Mouse (Mus musculus): ENCODE data around the gene Pih1d1. TPM values are rescaled to one million over a fixed set of nuclear protein-coding genes. Genes with fewer than 3 reads are reported as not detected.

Pih1d1 gene
- polyA plus RNA-seq, 1 experiment from 2014 or later: 42.3 TPM

DNA sequence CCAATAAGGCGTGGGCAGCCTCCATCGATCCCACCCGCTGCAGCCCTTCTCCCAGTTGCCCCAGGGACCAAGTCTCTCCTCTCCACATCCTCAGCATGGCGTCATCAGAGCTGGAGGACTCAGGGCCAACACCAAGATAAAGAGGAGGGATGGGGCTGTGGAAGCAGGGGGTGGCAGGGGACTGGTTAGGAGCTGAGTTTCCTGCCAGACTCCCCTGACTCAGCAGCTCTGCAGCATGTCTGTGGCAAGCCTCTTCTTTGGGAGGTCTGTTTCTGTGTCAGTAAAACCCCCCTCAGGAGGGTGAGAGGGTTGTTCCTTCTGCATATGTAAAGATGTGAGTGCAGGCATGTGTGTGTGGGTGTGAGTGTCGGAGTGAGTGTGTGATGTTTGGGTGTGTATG, 42.9 kb downstream of the Pih1d1 start:
- H3K27ac ChIP-seq (ENCODE audit: low read length): no peak overlapping the region
- H3K9ac ChIP-seq (ENCODE audit: low read depth, low read length): no peak overlapping the region
- H3K9me3 ChIP-seq (replicated peaks; ENCODE audit: control insufficient read depth, low read length): no peaks in the 10 kb centered on the region
- no peak overlapping the region for H3K4me3 ChIP-seq (ENCODE audit: low read depth, low read length)
- H3K27me3 ChIP-seq (ENCODE audit: control insufficient read depth, insufficient read depth, low read depth, low read length): no peaks in the 10 kb centered on the region; the same call in 1 of the 2 replicates
- 49% methylated on average over 5 of the region's 5 CpGs for WGBS (ENCODE audit: insufficient replicate concordance)
- H3K36me3 ChIP-seq (ENCODE audit: control insufficient read depth, insufficient read depth): no peaks in the 10 kb centered on the region
- no peak for ATAC-seq (ENCODE audit: low read depth)
- no peaks in the 10 kb centered on the region for H3K4me1 ChIP-seq (ENCODE audit: control insufficient read depth, low read depth, low read length)
- no peak overlapping the region for H3K4me2 ChIP-seq (ENCODE audit: low read depth, low read length)

DNA sequence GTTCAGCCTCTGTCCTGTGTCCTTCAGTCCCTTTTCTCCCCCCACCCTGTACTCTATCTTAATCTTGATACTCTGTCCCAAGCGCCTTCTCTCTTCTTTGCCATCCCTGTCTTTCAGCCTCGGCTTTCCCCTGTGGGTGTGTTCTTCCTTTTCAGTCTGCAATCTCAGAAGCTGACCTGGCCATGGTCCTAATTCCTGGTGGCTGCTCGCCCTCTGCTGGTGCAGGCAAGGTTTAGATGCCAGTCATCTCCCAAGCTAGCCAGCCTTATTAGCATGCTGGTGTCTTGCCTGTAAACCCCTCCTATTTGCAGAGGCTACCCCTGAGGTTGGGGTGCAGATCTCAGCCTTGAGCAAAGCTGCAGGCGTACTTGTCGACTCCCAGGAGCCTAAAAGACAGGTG, 44.3 kb downstream of the Pih1d1 start:
- Histone ChIP-seq H3K4me1 (ENCODE audit: control insufficient read depth, low read depth, low read length) (no peaks in the 10 kb centered on the region), H3K36me3 (ENCODE audit: control insufficient read depth, insufficient read depth) (no peaks in the 10 kb centered on the region), H3K4me2 (ENCODE audit: low read depth, low read length) (no peak overlapping the region), H3K27ac (ENCODE audit: low read length) (no peak overlapping the region), H3K27me3 (ENCODE audit: control insufficient read depth, insufficient read depth, low read depth, low read length) (no peaks in the 10 kb centered on the region; the same call in 1 of the 2 replicates), H3K4me3 (ENCODE audit: low read depth, low read length) (no peak overlapping the region), H3K9me3 (replicated peaks; ENCODE audit: control insufficient read depth, low read length) (no peaks in the 10 kb centered on the region), H3K9ac (ENCODE audit: low read depth, low read length) (no peak overlapping the region)
- no peak for ATAC-seq (ENCODE audit: low read depth)
- WGBS (ENCODE audit: insufficient replicate concordance): 6% methylated on average over 5 of the region's 5 CpGs

DNA sequence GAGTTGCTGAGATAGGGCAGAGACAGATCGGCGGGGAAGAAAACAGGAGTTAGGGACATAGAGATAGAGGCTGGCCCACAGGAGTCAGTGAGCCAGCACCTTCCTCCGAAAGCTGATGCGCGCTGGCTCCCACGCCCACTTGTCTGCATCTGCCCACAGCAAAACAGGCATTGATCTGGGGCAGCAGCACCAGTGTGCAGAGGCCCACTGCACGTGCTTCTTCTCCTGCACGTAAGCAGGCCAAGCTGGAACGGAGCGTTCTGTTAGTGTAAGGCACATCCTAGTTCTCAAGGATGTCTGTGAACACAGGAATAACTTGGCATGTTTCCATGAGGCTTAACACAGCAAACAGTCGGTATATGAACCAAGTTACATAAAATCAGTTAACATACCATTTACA, 44.9 kb downstream of the Pih1d1 start:
- no peak overlapping the region for H3K4me3 ChIP-seq (ENCODE audit: low read depth, low read length)
- H3K27me3 ChIP-seq (ENCODE audit: control insufficient read depth, insufficient read depth, low read depth, low read length): no peaks in the 10 kb centered on the region; the same call in 1 of the 2 replicates
- ATAC-seq (ENCODE audit: low read depth): no peak
- no peaks in the 10 kb centered on the region for H3K9me3 ChIP-seq (replicated peaks; ENCODE audit: control insufficient read depth, low read length)
- no peaks in the 10 kb centered on the region for H3K36me3 ChIP-seq (ENCODE audit: control insufficient read depth, insufficient read depth)
- H3K27ac ChIP-seq (ENCODE audit: low read length): no peak overlapping the region
- no peak overlapping the region for H3K9ac ChIP-seq (ENCODE audit: low read depth, low read length)
- H3K4me1 ChIP-seq (ENCODE audit: control insufficient read depth, low read depth, low read length): no peaks in the 10 kb centered on the region
- no peak overlapping the region for H3K4me2 ChIP-seq (ENCODE audit: low read depth, low read length)
- 68% methylated on average over 11 of the region's 11 CpGs for WGBS (ENCODE audit: insufficient replicate concordance)

DNA sequence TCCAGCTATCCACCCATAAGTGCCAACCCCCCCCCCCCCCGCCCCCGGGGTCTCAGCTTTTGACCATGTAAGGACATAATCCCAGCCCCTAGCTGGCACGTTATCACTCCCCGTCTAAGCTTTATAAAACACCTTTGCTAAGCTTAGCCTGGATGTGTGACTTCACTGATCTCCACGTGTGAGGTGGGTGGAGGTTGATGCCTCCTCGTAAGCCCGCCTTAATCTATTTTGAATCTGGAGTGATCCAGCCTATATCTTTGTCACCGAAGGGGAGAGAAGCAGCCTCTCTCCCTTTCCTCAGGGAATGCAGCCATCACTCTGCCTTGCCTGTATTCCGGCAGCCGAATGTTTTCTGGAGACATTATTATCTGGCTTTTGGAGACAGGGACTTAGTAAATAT, 48.6 kb downstream of the Pih1d1 start:
- Histone ChIP-seq H3K36me3 (ENCODE audit: control insufficient read depth, insufficient read depth) (no peaks in the 10 kb centered on the region), H3K9ac (ENCODE audit: low read depth, low read length) (no peak overlapping the region), H3K4me3 (ENCODE audit: low read depth, low read length) (no peak overlapping the region), H3K27me3 (ENCODE audit: control insufficient read depth, insufficient read depth, low read depth, low read length) (no peaks in the 10 kb centered on the region), H3K4me2 (ENCODE audit: low read depth, low read length) (no peak overlapping the region), H3K27ac (ENCODE audit: low read length) (no peak overlapping the region), H3K9me3 (replicated peaks; ENCODE audit: control insufficient read depth, low read length) (no peaks in the 10 kb centered on the region), H3K4me1 (ENCODE audit: control insufficient read depth, low read depth, low read length) (peaks cover 5% of the 10 kb centered on the region; the same call in 1 of the 2 replicates)
- 42% methylated on average over 10 of the region's 10 CpGs for WGBS (ENCODE audit: insufficient replicate concordance)
- no peak for ATAC-seq (ENCODE audit: low read depth)

DNA sequence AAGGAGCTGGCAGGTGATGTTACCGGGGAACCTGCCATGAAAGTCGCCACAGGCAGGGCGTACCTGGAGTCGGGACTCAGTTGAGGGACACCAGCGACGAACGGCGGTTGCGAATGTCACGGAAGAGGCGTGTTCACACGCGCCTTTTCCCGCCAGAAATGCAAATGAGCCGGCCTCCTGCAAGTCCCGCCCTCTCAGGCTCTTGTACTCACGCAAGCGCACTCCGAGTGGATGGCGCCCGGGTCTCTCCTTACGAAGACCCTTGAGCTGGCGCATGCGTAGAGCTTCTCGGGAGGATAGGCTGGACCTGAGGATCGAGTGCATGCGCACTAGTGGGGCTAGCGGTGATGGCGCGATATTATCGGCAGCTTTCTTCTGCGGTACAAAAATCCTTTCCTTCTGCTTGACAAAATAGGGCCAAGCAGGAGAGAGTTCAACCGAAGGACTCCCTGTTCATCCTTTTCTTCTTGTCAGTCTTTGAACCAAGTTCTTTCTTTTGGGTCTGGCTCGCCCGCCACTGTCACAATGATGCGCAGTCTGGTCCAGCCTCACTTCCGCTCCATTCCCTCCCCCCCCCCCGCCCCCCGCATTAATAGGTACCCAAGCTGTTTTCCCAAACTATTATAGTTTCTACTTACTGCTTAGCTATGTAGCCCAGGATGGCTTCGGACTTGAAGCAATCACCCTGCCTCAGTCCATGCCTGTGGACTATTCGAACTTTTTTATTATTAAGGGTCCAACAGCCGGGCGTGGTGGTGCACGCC, 50.5 kb downstream of the Pih1d1 start, which contains the start of gene Ccdc155:
Ccdc155 (minus strand) TSS at position 513 of the 764 bp plus-strand sequence.
- Histone ChIP-seq H3K27ac (ENCODE audit: low read length) (no peak within 1 kb of the TSS), H3K36me3 (ENCODE audit: control insufficient read depth, insufficient read depth) (no peaks in the 10 kb centered on the region), H3K4me1 (ENCODE audit: control insufficient read depth, low read depth, low read length) (peaks cover 5% of the 10 kb centered on the region; the same call in 1 of the 2 replicates), H3K9ac (ENCODE audit: low read depth, low read length) (0 out of 2 replicates have a peak within 1 kb of the TSS, but pooled peaks have one; percentile 1), H3K9me3 (replicated peaks; ENCODE audit: control insufficient read depth, low read length) (no peaks in the 10 kb centered on the region), H3K27me3 (ENCODE audit: control insufficient read depth, insufficient read depth, low read depth, low read length) (no peaks in the 10 kb centered on the region), H3K4me2 (ENCODE audit: low read depth, low read length) (peak within 1 kb of the TSS; percentile 57), H3K4me3 (ENCODE audit: low read depth, low read length) (peak within 1 kb of the TSS; percentile 56)
- ATAC-seq (ENCODE audit: low read depth): peak; percentile 91
- WGBS (ENCODE audit: insufficient replicate concordance): 5% methylated on average over 44 of the region's 44 CpGs

DNA sequence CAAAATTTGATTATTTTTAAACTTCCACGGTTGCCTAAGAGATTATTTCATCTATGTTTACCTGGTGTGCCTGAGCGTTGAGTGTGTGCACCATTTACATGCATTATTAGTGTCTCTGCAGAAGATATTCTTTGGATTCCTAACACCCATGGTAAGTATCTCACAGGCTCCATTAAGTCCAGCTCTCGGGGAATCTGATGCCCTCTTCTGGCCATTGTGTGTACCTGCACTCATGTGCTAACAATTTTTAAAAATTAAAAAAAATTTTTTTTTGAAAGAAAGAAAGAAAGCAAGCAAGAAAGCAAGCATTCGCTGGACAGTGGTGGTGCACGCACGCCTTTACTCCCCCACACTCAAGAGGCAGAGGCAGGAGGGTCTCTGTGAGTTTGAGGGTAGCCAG, 54.2 kb downstream of the Pih1d1 start:
- no peak overlapping the region for H3K4me2 ChIP-seq (ENCODE audit: low read depth, low read length)
- H3K36me3 ChIP-seq (ENCODE audit: control insufficient read depth, insufficient read depth): no peaks in the 10 kb centered on the region
- peaks cover 19% of the 10 kb centered on the region for H3K4me1 ChIP-seq (ENCODE audit: control insufficient read depth, low read depth, low read length)
- WGBS (ENCODE audit: insufficient replicate concordance): 70% methylated on average over 6 of the region's 6 CpGs
- H3K9ac ChIP-seq (ENCODE audit: low read depth, low read length): no peak overlapping the region
- no peak overlapping the region for H3K27ac ChIP-seq (ENCODE audit: low read length)
- no peak for ATAC-seq (ENCODE audit: low read depth)
- H3K27me3 ChIP-seq (ENCODE audit: control insufficient read depth, insufficient read depth, low read depth, low read length): peaks cover 3% of the 10 kb centered on the region; the same call in 1 of the 2 replicates
- no peaks in the 10 kb centered on the region for H3K9me3 ChIP-seq (replicated peaks; ENCODE audit: control insufficient read depth, low read length)
- H3K4me3 ChIP-seq (ENCODE audit: low read depth, low read length): no peak overlapping the region

MicroRNAs encoded within 50 kb of the gene (microRNA counts, 519-probe panel; counts per million panel counts)
- 2,524 counts per million, percentile 67 among the panel's probes with 10 or more counts for microRNA mmu-miR-150

Small RNAs within 50 kb of the gene (microRNA-seq; reads per million reads assigned to microRNA genes)
- gene Mir150: 34.7 reads per million, percentile 43 among the genes with 10 or more reads in this experiment
- gene Mir5121: 37.4 reads per million, percentile 44 among the genes with 10 or more reads in this experiment
- not detected for gene Mir7055

Other genes with a start within 250 kb of the Pih1d1 start
- gene Ap2a1, start 224.8 kb upstream of the Pih1d1 start, polyA plus RNA-seq (2015; fragmentation: Nextera tagmentation; extraction: Ambion mirVana): 63.3 and 63.7 TPM in 2 replicates
- 0.12 TPM in 1 of 2 replicates, not detected in the other for gene Tsks, start 211.1 kb upstream of the Pih1d1 start, polyA plus RNA-seq (2015; fragmentation: Nextera tagmentation; extraction: Ambion mirVana)
- 1.8 and 2.1 TPM in 2 replicates for gene Cpt1c, start 179.5 kb upstream of the Pih1d1 start, polyA plus RNA-seq (2015; fragmentation: Nextera tagmentation; extraction: Ambion mirVana)
- gene Prmt1, start 167.7 kb upstream of the Pih1d1 start, polyA plus RNA-seq (2015; fragmentation: Nextera tagmentation; extraction: Ambion mirVana): 95.6 and 98.6 TPM in 2 replicates
- 39.8 and 43.2 TPM in 2 replicates for gene Irf3, start 156.7 kb upstream of the Pih1d1 start, polyA plus RNA-seq (2015; fragmentation: Nextera tagmentation; extraction: Ambion mirVana)
- 11.0 and 12.2 TPM in 2 replicates for gene Bcl2l12, start 155.6 kb upstream of the Pih1d1 start, polyA plus RNA-seq (2015; fragmentation: Nextera tagmentation; extraction: Ambion mirVana)
- gene Scaf1, start 137.9 kb upstream of the Pih1d1 start, polyA plus RNA-seq (2015; fragmentation: Nextera tagmentation; extraction: Ambion mirVana): 9.8 and 9.9 TPM in 2 replicates
- 20.9 and 23.2 TPM in 2 replicates for gene Rras, start 136.3 kb upstream of the Pih1d1 start, polyA plus RNA-seq (2015; fragmentation: Nextera tagmentation; extraction: Ambion mirVana)
- 1.9 and 2.0 TPM in 2 replicates for gene Prr12, start 101.4 kb upstream of the Pih1d1 start, polyA plus RNA-seq (2015; fragmentation: Nextera tagmentation; extraction: Ambion mirVana)
- gene Nosip, start 91.9 kb upstream of the Pih1d1 start, polyA plus RNA-seq (2015; fragmentation: Nextera tagmentation; extraction: Ambion mirVana): 23.4 and 23.8 TPM in 2 replicates
- gene Prrg2, start 91.6 kb upstream of the Pih1d1 start, polyA plus RNA-seq (2015; fragmentation: Nextera tagmentation; extraction: Ambion mirVana): 9.7 and 10.5 TPM in 2 replicates
- 20.1 and 22.7 TPM in 2 replicates for gene Rcn3, start 62.1 kb upstream of the Pih1d1 start, polyA plus RNA-seq (2015; fragmentation: Nextera tagmentation; extraction: Ambion mirVana)
- 50.6 and 56.1 TPM in 2 replicates for gene Fcgrt, start 50.5 kb upstream of the Pih1d1 start, polyA plus RNA-seq (2015; fragmentation: Nextera tagmentation; extraction: Ambion mirVana)
- gene Rps11, start 29.9 kb upstream of the Pih1d1 start, polyA plus RNA-seq (2015; fragmentation: Nextera tagmentation; extraction: Ambion mirVana): 646 and 744 TPM in 2 replicates
- gene Rpl13a, start 25.5 kb upstream of the Pih1d1 start, polyA plus RNA-seq (2015; fragmentation: Nextera tagmentation; extraction: Ambion mirVana): 558 and 645 TPM in 2 replicates
- gene Gm45713, start 18.1 kb upstream of the Pih1d1 start, polyA plus RNA-seq (2015; fragmentation: Nextera tagmentation; extraction: Ambion mirVana): 0.12 TPM in 1 of 2 replicates, not detected in the other
- 3.0 and 3.1 TPM in 2 replicates for gene Flt3l, start 17.9 kb upstream of the Pih1d1 start, polyA plus RNA-seq (2015; fragmentation: Nextera tagmentation; extraction: Ambion mirVana)
- 30.0 and 30.3 TPM in 2 replicates for gene Aldh16a1, start 281 bp downstream of the Pih1d1 start, polyA plus RNA-seq (2015; fragmentation: Nextera tagmentation; extraction: Ambion mirVana)
- not detected in 2 replicates for gene Slc17a7, start 9.6 kb downstream of the Pih1d1 start, polyA plus RNA-seq (2015; fragmentation: Nextera tagmentation; extraction: Ambion mirVana)
- gene Gfy, start 25.3 kb downstream of the Pih1d1 start, polyA plus RNA-seq (2015; fragmentation: Nextera tagmentation; extraction: Ambion mirVana): not detected in 2 replicates
- gene Pth2, start 26.7 kb downstream of the Pih1d1 start, polyA plus RNA-seq (2015; fragmentation: Nextera tagmentation; extraction: Ambion mirVana): not detected in 2 replicates
- 0.05 TPM in 1 of 2 replicates, not detected in the other for gene Ccdc155, start 50.6 kb downstream of the Pih1d1 start, polyA plus RNA-seq (2015; fragmentation: Nextera tagmentation; extraction: Ambion mirVana)
- 1.5 and 2.2 TPM in 2 replicates for gene Dkkl1, start 57.8 kb downstream of the Pih1d1 start, polyA plus RNA-seq (2015; fragmentation: Nextera tagmentation; extraction: Ambion mirVana)
- 5.0 and 6.5 TPM in 2 replicates for gene Tead2, start 61.5 kb downstream of the Pih1d1 start, polyA plus RNA-seq (2015; fragmentation: Nextera tagmentation; extraction: Ambion mirVana)
- gene Cd37, start 84.8 kb downstream of the Pih1d1 start, polyA plus RNA-seq (2015; fragmentation: Nextera tagmentation; extraction: Ambion mirVana): 16.4 and 19.3 TPM in 2 replicates
- gene Slc6a16, start 86.8 kb downstream of the Pih1d1 start, polyA plus RNA-seq (2015; fragmentation: Nextera tagmentation; extraction: Ambion mirVana): not detected in 2 replicates
- gene Slc6a21, start 123.2 kb downstream of the Pih1d1 start, polyA plus RNA-seq (2015; fragmentation: Nextera tagmentation; extraction: Ambion mirVana): not detected in 2 replicates
- gene Trpm4, start 179.5 kb downstream of the Pih1d1 start, polyA plus RNA-seq (2015; fragmentation: Nextera tagmentation; extraction: Ambion mirVana): 0.85 and 1.7 TPM in 2 replicates
- 0.39 and 0.60 TPM in 2 replicates for gene Hrc, start 181.0 kb downstream of the Pih1d1 start, polyA plus RNA-seq (2015; fragmentation: Nextera tagmentation; extraction: Ambion mirVana)
- gene Ppfia3, start 212.7 kb downstream of the Pih1d1 start, polyA plus RNA-seq (2015; fragmentation: Nextera tagmentation; extraction: Ambion mirVana): 0.15 and 0.19 TPM in 2 replicates
- not detected in 2 replicates for gene Lin7b, start 216.3 kb downstream of the Pih1d1 start, polyA plus RNA-seq (2015; fragmentation: Nextera tagmentation; extraction: Ambion mirVana)
- 64.2 and 70.1 TPM in 2 replicates for gene Snrnp70, start 241.4 kb downstream of the Pih1d1 start, polyA plus RNA-seq (2015; fragmentation: Nextera tagmentation; extraction: Ambion mirVana)